Comparison of ENCODE assay signal across 32 mouse cellular contexts in genomic region chr7:142409603-142410002, GRCm38 (mm10). TPM values are rescaled to one million over a fixed set of nuclear protein-coding genes. Genes with fewer than 3 reads are reported as not detected.
"Had no signal": no experiment of that assay in that cellular context is flagged by ENCODE, and none has a peak within 500 bp of the region (broad histone marks: within the 10 kb centered on the region; RNA-seq: fewer than 3 reads in every experiment).

No protein-coding gene starts in this region.

- ATAC-seq: forebrain, embryonic 13.5 days; forebrain, embryonic 14.5 days; forebrain, embryonic 15.5 days; forebrain, embryonic 16.5 days; forebrain, postnatal 0 days had no signal

- H3K4me2 ChIP-seq: embryonic facial prominence, embryonic 12.5 days; embryonic facial prominence, embryonic 13.5 days; embryonic facial prominence, embryonic 15.5 days; forebrain, embryonic 12.5 days; forebrain, embryonic 13.5 days; forebrain, embryonic 15.5 days had no signal

- H3K4me1 ChIP-seq: embryonic facial prominence, embryonic 10.5 days; embryonic facial prominence, embryonic 12.5 days; embryonic facial prominence, embryonic 13.5 days; embryonic facial prominence, embryonic 15.5 days; forebrain, embryonic 10.5 days; forebrain, embryonic 12.5 days; forebrain, embryonic 13.5 days; forebrain, embryonic 15.5 days had no signal

- H3K36me3 ChIP-seq: embryonic facial prominence, embryonic 10.5 days; embryonic facial prominence, embryonic 12.5 days; embryonic facial prominence, embryonic 13.5 days; embryonic facial prominence, embryonic 15.5 days; forebrain, embryonic 10.5 days; forebrain, embryonic 12.5 days; forebrain, embryonic 15.5 days had no signal

- DNase-seq: cerebellum, adult 2 months; cerebellum, adult 8-10 months; cerebellum, adult 9-10 months; cerebellum, adult 9-11 months; cerebellum, postnatal 10 days; cerebellum, postnatal 14 days; cerebellum, postnatal 25 days; cerebellum, postnatal 36 days; embryo, embryonic 11 days; forebrain, postnatal 0 days; gastrocnemius, adult 2 months; gastrocnemius, postnatal 10 days; gastrocnemius, postnatal 14 days; gastrocnemius, postnatal 25 days; gastrocnemius, postnatal 36 days; heart, adult 11 months; heart, adult 18-20 months had no signal

- H3K27ac ChIP-seq: embryonic facial prominence, embryonic 10.5 days; embryonic facial prominence, embryonic 12.5 days; embryonic facial prominence, embryonic 13.5 days; embryonic facial prominence, embryonic 15.5 days; forebrain, embryonic 10.5 days; forebrain, embryonic 12.5 days; forebrain, embryonic 13.5 days; forebrain, embryonic 15.5 days; gastrocnemius, adult 2 months had no signal

- H3K27me3 ChIP-seq: embryonic facial prominence, embryonic 12.5 days; embryonic facial prominence, embryonic 13.5 days; embryonic facial prominence, embryonic 15.5 days; forebrain, embryonic 12.5 days; forebrain, embryonic 13.5 days; forebrain, embryonic 15.5 days had no signal

- H3K4me3 ChIP-seq: embryonic facial prominence, embryonic 10.5 days; embryonic facial prominence, embryonic 12.5 days; embryonic facial prominence, embryonic 13.5 days; embryonic facial prominence, embryonic 15.5 days; erythroblast, embryonic 14.5 days; forebrain, embryonic 10.5 days; forebrain, embryonic 12.5 days; forebrain, embryonic 13.5 days; forebrain, embryonic 15.5 days; gastrocnemius, adult 2 months had no signal

- H3K9ac ChIP-seq: embryonic facial prominence, embryonic 12.5 days; embryonic facial prominence, embryonic 13.5 days; embryonic facial prominence, embryonic 15.5 days; forebrain, embryonic 12.5 days; forebrain, embryonic 13.5 days; forebrain, embryonic 15.5 days; forebrain, postnatal 0 days had no signal

- H3K9me3 ChIP-seq: embryonic facial prominence, embryonic 10.5 days; embryonic facial prominence, embryonic 12.5 days; embryonic facial prominence, embryonic 13.5 days; embryonic facial prominence, embryonic 15.5 days; forebrain, embryonic 10.5 days; forebrain, embryonic 12.5 days; forebrain, embryonic 13.5 days; forebrain, embryonic 15.5 days had no signal

RNA-seq across cellular contexts. Expression of gene Syt8, which starts 25.0 kb away (rescaled TPM):
- polyA plus RNA-seq: cerebellum, adult 2 months; cortical plate, adult 2 months; embryonic facial prominence, embryonic 10.5 days; embryonic facial prominence, embryonic 11.5 days; erythroblast, embryonic 14.5 days; forebrain, embryonic 10.5 days; forebrain, embryonic 11.5 days; forebrain, embryonic 12.5 days; forebrain, embryonic 13.5 days; forebrain, embryonic 14.5 days; forebrain, embryonic 15.5 days; forebrain, embryonic 16.5 days; forebrain, postnatal 0 days; frontal cortex, adult 2 months had no signal

RNA-seq across cellular contexts. Expression of gene Gm49369, which starts 27.1 kb away (rescaled TPM):
- polyA plus RNA-seq: embryonic facial prominence, embryonic 10.5 days; embryonic facial prominence, embryonic 11.5 days; embryonic facial prominence, embryonic 12.5 days; embryonic facial prominence, embryonic 13.5 days; embryonic facial prominence, embryonic 15.5 days; forebrain, embryonic 10.5 days; forebrain, embryonic 11.5 days; forebrain, embryonic 13.5 days; forebrain, embryonic 14.5 days; forebrain, embryonic 16.5 days; forebrain, postnatal 0 days had no signal

RNA-seq across cellular contexts. Expression of gene Tnni2, which starts 32.0 kb away (rescaled TPM):
- polyA plus RNA-seq: erythroblast, embryonic 14.5 days; forebrain, embryonic 16.5 days had no signal
